Mouse (Mus musculus) heart, postnatal 4 days (tissue): ENCODE data around the gene Serpina1b. TPM values are rescaled to one million over a fixed set of nuclear protein-coding genes. Genes with fewer than 3 reads are reported as not detected.
"Not testable (repeated sequence)": the region's sequence is repeated elsewhere in the genome, so short reads cannot be mapped to it uniquely, and the experiment has no call there.

Experiments
- DNase-seq: peaks from one replicate; pipeline ENCODE4 v3.0.0; 2021
- total RNA-seq, 2 experiments: library from RNA; stranded (reverse); gene quantifications; 2 replicates each; pipeline ENCODE4 v1.2.3; 2021

The Serpina1b gene
- under 1 TPM; 0.34 to 0.43 TPM for total RNA-seq

DNA sequence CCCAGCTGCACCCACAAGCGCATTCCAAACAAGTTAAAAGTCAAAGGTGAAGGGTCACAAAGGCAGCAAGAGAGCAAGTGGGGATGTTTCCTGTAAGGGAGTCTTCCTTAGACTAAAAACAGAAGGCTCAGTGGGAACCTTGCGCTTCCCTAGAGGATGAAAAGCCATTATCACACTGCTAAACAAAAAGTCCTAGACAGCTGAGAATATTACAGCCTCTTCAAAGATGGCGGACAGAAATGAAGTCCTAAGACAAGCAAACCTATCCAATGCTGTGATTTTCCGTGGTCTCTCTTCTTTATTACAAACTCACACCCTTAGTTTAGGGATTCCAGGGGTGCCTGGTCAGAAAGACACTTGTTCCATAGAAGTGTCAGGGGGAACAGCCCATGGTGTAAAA is at the start of gene Serpina1b:
TSS of gene Serpina1b (minus strand) at position 101 of the 400 bp plus-strand sequence.
- not testable (repeated sequence) for DNase-seq

DNA sequence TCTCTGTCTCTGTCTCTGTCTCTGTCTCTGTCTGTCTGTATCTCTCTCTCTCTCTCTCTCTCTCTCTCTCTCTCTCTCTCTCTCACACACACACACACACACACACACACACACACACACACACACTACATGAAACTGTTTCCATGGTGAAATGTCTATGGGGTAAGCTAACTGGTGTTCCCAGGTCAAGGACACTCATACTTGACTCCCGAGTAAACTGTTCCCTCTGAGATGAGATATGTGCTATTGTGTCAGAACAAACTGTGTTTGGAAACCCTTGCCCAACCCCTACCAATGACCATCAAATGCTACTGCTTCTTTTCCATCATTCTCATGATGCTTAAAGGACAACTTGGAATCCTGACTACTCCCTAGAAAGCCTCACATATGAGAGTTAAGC is 36.7 kb upstream of the Serpina1b start:
- DNase-seq: not testable (repeated sequence)

DNA sequence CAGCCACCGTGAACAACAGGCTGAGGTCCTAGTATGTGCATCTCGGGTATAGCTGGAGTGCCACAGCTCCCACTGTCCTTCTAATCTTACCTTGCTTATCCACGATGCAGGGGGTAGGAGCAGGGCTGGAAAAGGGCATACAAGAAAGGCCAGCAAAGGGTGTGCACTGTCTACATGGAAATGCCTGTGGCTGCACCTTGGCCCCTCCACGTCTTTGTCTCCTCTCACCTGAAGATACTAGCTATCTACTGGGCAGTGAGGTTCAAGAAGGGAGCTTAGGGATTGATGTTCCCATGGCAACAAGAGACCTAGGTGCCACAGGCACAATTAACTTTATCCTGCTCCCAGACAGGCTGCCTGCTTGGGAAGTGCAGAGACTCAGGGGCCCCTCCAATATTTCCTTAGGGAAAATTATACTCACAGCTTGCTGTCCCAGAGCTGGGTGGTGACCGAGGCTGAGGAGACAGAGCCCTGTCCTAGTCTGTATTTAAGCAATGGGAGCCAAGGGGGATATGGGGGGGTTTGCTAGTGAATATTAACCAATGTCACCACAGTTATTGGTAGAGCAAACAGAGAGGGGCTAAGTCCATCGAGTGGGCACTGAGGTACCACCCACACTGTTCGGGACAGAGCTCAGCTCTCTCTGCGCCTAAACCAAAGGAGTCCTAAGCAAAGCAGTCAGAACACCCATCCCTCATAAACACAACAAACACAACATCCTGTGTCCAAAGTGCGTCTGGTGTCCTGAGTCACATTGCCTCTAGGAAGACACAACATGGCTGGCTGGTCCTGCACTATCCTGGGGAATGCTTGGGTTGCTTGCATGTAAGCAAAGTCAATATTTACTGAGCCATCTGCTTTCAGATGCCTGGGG is 33.2 kb upstream of the Serpina1b start, which contains the start of gene Serpina1a:
TSS of gene Serpina1a (minus strand) at position 462 of the 874 bp plus-strand sequence.
- DNase-seq: not testable (repeated sequence)

DNA sequence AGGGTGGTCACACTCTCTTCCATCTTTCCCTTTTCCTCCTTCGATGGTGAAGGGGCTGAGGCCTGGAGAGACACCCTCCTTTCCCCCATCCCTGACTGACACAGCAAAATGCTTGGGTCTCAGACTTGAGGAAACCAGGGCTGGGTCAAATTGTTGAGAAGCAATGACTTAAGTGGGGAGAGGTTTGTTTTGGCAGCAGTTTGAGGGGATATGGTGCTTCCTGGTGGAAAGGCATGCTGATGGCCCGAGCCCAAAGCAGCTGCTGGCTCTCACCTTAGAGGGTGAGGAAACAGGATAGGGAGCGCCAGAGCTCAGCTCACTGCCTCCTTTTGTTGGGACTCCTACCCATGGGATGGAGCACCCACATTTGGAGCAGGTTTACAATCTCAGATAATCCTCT is 30.8 kb upstream of the Serpina1b start:
- DNase-seq: no peak

DNA sequence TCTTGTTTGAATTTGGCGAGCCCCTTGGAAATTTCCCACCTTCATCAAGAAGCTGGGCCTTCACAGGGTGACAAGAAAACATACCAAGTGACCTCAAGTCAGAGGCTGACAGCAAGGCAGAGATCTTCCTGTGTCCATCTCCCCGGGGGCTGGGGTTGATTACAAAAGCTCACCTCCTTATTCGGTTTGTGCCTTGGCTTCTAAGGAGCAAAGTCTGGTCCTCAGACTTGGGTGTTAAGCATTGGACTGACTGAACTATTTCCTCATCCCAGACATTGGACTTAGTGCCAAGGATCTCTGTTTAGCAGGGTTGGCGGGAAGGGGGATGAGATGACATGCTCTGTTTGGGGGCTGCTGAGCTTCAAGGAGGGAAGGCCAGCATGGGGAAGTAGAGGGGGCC is 30.4 kb upstream of the Serpina1b start:
- DNase-seq: not testable (repeated sequence)

DNA sequence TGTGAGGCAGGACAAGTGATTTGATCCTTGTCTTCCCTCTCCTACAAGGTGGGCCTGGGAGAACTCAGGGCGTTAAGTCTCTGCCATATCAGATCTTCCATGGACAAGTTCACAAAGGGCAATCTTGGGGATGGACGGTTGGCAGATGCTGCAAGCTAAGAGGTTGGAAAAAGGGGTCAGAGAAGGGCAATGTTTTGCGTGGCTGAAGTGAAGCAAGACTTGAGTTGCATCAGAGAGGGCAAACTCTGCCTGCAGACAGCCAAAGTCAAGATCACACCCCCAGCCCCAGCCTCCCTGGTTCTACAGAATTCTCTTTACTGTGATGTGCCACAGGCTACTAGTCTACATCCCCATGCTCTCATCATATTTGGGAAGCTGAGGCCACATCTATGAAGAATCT is 29.4 kb upstream of the Serpina1b start:
- DNase-seq: not testable (repeated sequence)

DNA sequence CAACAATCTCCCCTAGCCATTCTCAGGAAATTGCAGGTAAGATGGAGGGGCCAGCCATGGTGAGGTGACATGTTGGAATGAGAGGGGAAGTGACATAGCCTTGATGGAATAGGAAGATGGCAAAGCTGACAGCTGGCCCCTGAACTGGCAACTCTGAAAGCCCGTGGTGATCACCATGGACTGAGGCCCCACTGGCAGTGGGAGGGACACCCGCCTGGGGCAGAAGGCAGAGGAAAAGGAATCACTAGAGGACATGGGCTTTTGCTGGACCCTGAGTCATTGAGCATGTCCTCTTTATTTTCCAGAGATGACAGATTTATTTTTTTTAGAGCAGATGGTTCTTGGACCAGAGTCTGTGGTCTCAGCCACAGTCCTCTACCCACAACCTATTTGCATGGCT is 22.9 kb upstream of the Serpina1b start:
- not testable (repeated sequence) for DNase-seq

DNA sequence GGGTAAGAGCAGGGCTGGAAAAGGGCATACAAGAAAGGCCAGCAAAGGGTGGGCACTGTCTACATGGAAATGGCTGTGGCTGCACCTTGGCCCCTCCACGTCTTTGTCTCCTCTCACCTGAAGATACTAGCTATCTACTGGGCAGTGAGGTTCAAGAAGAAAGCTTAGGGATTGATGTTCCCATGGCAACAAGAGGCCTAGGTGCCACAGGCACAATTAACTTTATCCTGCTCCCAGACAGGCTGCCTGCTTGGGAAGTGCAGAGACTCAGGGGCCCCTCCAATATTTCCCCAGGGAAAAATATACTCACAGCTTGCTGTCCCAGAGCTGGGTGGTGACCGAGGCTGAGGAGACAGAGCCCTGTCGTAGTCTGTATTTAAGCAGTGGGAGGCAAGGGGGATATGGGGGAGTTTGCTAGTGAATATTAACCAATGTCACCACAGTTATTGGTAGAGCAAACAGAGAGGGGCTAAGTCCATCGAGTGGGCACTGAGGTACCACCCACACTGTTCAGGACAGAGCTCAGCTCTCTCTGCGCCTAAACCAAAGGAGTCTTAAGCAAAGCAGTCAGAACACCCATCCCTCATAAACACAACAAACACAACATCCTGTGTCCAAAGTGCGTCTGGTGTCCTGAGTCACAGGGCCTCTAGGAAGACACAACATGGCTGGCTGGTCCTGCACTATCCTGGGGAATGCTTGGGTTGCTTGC is 2.4 kb downstream of the Serpina1b start:
- not testable (repeated sequence) for DNase-seq

DNA sequence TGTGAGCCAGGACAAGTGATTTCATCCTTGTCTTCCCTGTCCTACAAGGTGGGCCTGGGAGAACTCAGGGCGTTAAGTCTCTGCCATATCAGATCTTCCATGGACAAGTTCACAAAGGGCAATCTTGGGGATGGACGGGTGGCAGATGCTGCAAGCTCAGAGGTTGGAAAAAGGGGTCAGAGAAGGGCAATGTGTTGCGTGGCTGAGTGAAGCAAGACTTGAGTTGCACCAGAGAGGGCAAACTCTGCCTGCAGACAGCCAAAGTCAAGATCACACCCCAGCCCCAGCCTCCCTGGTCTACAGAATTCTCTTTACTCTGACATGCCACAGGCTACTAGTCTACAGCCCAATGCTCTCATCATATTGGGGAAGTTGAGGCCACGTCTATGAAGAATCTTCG is 6.3 kb downstream of the Serpina1b start:
- DNase-seq: not testable (repeated sequence)

DNA sequence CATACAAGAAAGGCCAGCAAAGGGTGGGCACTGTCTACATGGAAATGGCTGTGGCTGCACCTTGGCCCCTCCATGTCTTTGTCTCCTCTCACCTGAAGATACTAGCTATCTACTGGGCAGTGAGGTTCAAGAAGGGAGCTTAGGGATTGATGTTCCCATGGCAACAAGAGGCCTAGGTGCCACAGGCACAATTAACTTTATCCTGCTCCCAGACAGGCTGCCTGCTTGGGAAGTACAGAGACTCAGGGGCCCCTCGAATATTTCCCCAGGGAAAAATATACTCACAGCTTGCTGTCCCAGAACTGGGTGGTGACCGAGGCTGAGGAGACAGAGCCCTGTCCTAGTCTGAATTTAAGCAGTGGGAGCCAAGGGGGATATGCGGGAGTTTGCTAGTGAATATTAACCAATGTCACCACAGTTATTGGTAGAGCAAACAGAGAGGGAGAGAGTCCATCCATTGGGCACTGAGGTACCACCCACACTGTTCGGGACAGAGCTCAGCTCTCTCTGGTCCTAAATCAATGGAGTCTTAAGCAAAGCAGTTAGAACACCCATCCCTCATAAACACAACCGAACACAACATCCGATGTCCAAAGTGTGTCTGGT is 56.8 kb downstream of the Serpina1b start, which contains the start of gene Serpina1d:
TSS of gene Serpina1d (minus strand) at position 347 of the 606 bp plus-strand sequence.
- DNase-seq: not testable (repeated sequence)

DNA sequence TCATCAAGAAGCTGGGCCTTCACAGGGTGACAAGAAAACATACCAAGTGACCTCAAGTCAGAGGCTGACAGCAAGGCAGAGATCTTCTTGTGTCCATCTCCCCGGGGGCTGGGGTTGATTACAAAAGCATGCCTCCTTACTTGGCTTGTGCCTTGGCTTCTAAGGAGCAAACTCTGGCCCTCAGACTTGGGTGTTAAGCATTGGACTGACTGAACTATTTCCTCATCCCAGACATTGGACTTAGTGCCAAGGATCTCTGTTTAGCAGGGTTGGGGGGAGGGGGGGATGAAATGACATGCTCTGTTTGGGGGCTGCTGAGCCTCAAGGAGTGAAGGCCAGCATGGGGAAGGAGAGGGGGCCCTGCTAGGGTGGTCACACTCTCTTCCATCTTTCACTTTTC is 59.6 kb downstream of the Serpina1b start:
- not testable (repeated sequence) for DNase-seq

DNA sequence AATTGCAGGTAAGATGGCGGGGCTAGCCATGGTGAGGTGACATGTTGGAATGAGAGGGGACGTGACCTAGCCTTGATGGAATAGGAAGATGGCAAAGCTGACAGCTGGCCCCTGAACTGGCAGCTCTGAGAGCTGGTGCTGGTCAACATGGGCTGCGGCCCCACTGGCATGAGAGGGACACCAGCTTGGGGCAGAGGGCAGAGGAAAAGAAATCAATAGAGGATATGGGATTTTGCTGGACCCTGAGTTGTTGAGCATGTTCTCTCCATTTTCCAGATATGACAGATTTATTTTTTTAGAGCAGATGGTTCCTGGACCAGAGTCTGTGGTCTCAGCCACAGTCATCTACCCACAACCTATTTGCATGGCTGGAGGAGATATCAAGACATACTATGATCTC is 67.1 kb downstream of the Serpina1b start:
- DNase-seq: not testable (repeated sequence)

DNA sequence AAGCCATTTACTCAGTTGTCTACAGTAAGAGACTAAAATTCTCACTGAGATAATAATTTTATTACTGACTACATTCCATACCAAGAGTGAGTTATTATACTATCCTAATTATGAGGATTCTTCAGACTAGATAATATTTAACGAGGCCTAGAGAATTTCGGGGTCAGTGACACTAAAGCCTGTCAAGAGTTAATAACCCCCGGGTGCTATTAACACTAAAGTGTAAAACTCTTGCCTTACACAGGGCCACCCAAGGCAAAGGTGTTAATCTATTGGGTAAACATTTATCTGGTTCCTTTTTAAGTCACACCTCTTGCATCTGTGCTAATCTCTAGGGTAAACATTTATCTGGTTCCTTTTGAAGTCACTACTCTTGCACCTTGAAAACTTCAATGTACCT is 69.9 kb downstream of the Serpina1b start:
- DNase-seq: not testable (repeated sequence)

DNA sequence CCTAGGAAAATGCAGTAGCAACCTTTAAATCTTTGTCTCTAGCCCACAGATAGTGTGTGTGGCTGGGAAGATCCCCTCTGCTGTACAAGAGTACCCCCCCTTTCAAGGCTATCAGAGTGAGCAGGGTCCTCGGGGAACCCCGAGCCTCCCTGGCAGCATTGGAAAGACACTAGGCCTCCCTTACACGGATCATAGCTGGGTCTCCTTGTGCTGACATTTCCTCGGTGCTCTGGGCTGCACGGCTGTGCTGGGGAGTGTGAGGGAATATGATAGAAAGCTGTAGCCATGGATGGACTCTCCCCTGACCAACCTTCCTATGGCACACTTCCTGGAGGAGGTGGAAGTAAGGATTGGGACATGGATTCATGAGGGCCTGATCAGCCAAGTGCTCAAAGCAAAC is 84.2 kb downstream of the Serpina1b start:
- not testable (repeated sequence) for DNase-seq

DNA sequence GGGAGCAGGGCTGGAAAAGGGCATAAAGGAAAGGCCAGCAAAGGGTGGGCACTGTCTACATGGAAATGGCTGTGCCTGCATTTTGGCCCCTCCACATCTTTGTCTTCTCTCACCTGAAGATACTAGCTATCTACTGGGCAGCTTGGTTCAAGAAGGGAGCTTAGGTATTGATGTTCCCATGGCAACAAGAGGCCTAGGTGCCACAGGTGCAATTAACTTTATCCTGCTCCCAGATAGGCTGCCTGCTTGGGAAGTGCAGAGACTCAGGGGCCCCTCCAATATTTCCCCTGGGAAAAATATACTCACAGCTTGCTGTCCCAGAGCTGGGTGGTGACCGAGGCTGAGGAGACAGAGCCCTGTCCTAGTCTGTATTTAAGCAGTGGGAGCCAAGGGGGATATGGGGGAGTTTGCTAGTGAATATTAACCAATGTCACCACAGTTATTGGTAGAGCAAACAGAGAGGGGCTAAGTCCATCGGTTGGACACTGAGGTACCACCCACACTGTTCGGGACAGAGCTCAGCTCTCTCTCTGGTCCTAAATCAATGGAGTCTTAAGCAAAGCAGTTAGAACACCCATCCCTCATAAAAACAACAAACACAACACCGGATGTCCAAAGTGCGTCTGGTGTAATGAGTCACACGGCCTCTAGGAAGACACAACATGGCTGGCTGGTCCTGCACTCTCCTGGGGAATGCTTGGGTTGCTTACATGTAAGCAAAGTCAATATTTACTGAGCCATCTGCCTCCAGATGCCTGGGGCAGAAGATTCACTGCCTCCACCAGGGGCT is 92.2 kb downstream of the Serpina1b start:
- DNase-seq: not testable (repeated sequence)

DNA sequence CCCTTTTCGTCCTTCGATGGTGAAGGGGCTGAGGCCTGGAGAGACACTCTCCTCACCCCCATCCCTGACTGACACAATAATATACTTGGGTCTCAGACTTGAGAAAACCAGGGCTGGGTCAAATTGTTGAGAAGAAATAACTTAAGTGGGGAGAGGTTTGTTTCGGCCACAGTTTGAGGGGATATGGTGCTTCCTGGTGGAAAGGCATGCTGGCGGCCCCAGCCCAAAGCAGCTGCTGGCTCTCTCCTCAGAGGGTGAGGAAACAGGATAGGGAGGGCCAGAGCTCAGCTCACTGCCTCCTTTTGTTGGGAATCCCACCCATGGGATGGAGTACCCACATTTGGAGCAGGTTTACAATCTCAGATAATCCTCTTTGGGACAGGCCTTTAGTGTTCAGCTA is 94.6 kb downstream of the Serpina1b start:
- not testable (repeated sequence) for DNase-seq

DNA sequence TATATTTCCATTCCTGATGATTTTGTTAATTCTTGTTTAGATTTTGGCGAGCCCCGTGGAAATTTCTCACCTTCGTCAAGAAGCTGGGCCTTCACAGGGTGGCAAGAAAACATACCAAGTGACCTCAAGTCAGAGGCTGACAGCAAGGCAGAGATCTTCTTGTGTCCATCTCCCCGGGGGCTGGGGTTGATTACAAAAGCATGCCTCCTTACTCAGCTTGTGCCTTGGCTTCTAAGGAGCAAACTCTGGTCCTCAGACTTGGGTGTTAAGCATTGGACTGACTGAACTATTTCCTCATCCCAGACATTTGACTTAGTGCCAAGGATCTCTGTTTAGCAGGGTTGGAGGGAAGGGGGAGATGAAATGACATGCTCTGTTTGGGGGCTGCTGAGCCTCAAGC is 95.1 kb downstream of the Serpina1b start:
- DNase-seq: not testable (repeated sequence)

DNA sequence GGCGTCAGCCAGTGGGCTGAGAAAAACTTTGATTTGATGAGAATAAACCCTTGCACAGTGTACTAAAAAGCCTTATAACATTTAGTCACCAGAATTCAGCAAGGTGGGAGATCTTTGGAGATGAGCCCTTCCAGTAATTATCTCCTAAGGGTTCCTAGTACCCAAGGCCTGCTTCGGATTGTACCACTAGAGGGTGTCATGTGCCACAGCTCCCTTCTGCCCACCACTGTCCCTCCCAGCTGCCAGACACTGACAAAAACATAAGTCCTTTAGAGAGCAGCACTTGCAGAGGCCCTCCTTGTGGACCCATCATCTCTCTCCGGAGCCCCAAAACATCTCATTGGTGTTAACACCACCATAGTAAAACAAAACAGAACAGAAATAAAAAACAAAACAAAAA is 118.6 kb downstream of the Serpina1b start:
- DNase-seq: no peak

DNA sequence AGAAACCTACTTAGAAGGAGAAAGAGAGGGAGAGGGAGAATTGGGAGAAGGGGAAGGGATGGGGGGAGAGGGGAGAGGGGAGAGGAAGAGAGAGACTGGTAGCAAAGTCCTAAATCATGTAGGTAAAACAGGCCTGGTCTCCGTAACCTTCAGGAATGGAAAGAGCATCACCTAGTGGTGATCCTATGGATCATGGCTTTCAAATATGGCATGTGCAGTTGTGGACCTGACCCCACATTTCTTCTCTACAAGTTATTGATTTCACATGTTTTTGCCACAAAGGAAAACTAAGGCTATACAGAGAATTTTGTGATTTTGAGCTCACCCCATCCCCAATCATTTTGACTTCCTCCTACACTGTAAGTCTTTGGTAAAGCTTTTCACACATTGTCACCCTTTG is 119.8 kb downstream of the Serpina1b start:
- DNase-seq: no peak

DNA sequence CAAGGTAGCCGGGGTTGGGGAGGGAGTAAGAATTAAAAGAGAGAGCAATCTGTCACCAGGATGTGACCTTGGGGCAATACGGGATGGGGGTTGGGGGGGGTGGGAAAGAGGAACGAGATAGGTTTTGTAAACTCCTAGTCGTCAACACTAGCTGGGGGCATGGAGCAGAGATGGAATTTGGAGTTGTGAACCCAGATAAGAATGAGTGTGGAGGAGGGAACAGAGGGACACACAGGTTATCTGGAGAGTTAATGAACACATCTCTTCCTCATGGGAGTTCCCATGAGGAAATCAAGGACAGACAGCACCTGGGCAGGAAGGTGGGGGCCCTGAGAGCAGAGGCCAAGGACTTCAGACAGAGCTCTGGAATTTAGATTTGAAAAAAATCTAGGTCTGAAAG is 124.1 kb downstream of the Serpina1b start:
- no peak for DNase-seq

DNA sequence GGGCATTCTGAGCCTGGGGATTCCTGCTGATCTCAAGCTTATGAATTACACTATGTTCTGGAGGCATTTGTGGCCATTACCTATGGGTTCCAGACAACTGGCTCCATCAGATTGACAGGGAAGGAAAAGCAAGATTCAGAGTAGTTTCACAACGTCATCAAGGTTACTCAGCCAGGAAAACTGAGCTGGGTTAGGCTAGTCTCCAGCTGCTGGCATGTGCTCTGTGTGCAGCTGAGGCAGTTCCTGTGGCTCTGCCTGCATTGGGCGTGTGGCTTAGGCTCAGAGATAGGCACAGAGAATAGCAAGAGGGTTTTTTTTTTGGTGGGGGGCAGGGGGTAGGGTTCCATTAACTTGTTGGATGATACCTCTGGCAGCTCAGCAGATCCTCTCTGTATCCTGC is 124.6 kb downstream of the Serpina1b start:
- DNase-seq: no peak

DNA sequence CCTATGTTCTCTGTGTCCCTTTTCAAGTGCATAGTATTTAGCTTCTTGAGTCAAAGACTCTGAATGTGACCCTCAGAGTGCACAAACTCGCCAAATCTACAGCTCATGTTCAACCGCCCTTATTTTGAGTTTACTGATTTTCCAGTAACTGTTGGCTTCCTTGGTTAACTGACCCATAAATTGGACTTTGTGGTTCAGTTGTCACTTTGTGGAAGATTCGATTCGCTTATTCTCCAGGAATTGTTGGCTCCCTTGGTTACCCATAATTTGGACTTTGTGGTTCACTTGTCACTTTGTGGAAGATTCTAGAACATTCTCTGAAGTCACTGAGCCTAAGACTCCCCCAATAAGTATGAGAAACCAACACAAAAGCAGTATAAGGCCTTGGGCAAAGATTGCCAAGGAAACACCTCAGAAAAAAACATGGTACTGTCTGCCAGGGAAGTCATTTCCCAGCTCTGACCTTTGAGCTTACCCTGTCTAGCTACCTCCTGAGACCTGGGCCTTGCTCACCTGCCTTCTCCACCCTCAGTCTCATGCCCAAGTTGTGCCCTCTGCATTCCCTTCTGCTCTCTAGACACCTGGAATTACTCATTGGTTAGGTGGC is 129.9 kb downstream of the Serpina1b start:
- DNase-seq: no peak
